Mouse (Mus musculus) lung, adult 2 months (tissue): ENCODE measurements around the gene Macrod2. TPM values are rescaled to one million over a fixed set of nuclear protein-coding genes. Genes with fewer than 3 reads are reported as not detected.

Source experiments
- DNase-seq: peaks from one replicate; pipeline ENCODE4 v3.0.0; 2022
- H3K4me1 ChIP-seq: fragments of 200-500 bp; 2 replicates; pipeline ENCODE4 v1.6.1; 2011; ENCODE audit warnings: low read length; ENCODE audit not compliant: control insufficient read depth, insufficient read depth
- H3K4me3 ChIP-seq: fragments of 200-500 bp; replicated peaks from 2 replicates; pipeline ENCODE3; 2011; ENCODE audit warnings: low read depth, mild to moderate bottlenecking, control low read depth, low read length; ENCODE audit errors: extremely low read depth
- CTCF ChIP-seq: fragments of 200-500 bp; IDR thresholded peaks from 2 replicates; pipeline ENCODE4 v1.5.1; 2011; ENCODE audit warnings: mild to moderate bottlenecking, low read length, control low read depth; ENCODE audit not compliant: insufficient read depth
- POLR2A ChIP-seq: fragments of 200-500 bp; IDR thresholded peaks from 2 replicates; pipeline ENCODE4 v1.6.1; 2011; ENCODE audit warnings: low read depth, mild to moderate bottlenecking, control low read depth, low read length, borderline replicate concordance; ENCODE audit errors: extremely low read depth
- WGBS: fragments of 180-500 bp; shearing (Covaris S2); methylation state at CpG from one replicate; pipeline ENCODE4 v1.1.7; 2018; 5-methylcytosine and 5-hydroxymethylcytosine counted together
- polyA plus RNA-seq: library from polyadenylated mRNA; depleted of rRNA; stranded (reverse); fragments of >200 nt; gene quantifications from 2 replicates; pipeline ENCODE4 v1.2.3, GENCODE M21; 2012

Gene Macrod2
- polyA plus RNA-seq, 1 experiment, result 2.6 TPM

DNA sequence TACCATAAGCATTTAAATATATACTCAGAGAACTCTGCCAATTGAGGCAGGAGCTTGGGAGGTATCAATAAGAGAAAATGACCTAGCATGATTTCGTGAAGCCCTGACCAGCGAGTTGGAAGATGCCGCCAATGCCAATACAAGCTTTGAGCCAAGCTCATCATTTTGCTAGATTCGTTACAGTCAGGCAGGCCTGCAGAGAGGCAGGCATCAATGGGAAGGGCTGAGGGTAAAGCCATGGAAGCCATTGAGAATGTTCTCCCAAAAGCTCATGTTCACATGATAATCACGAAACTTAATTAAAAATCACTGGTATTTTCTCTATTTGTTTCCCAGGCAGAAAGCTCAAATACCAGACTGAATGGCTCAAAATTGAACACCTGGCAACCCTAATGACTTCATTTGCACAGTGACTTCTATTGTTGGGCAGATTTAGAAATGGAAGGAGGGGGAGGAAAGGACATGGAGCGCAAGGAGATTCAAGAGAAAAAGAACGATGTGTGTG, 928.9 kb downstream of the Macrod2 start:
- H3K4me3 ChIP-seq, result no peak overlapping the region
- no peak for DNase-seq
- no peaks in the 10 kb centered on the region for H3K4me1 ChIP-seq
- TF ChIP-seq POLR2A (no peak), CTCF (no peak)
- 90% methylated on average over 7 of the region's 7 CpGs for WGBS

DNA sequence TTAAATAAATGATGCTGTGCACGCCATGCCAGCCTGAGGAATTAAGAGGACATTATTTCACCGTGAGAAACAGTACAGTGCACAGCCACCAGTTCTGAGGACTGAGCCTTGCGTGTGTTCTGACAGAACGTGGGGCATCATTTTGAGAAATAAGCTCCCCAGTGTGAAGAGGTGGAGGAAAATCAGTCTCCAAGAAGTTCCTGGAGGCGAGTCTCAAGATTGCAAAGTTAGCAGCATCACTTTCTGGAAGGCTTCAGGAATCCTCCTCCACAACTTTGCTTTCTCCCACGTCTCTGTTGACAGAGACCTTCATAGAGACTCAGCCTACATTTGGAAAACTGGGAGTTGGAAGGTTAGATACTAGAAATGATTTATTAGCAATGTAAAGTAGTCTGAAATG, 932.2 kb downstream of the Macrod2 start:
- WGBS, result 59% methylated on average over 6 of the region's 6 CpGs
- Histone ChIP-seq H3K4me3 (no peak overlapping the region), H3K4me1 (no peaks in the 10 kb centered on the region)
- TF ChIP-seq POLR2A (no peak), CTCF (no peak)
- DNase-seq, result no peak

DNA sequence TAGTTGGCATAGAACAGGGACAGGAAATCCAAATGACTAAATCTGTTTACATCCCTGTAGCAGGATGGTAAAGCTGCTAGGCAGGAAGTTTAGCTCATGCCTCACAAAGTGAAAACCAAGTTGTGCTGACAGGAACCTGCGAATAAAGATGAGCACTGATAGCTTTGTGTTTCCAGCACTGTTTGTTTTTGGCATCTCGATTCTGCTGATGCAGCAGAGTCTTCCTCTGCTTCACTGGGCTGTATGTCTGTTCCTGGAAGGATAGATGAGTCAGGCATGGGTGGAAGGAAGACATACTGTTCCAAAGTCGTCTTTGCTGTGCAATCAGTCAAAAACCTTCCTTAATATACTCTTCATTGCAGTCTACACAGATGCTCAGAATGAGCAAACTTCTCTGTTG, 942.6 kb downstream of the Macrod2 start:
- H3K4me3 ChIP-seq, result no peak overlapping the region
- 28% methylated on average over 3 of the region's 3 CpGs for WGBS
- no peak for DNase-seq
- no peak for TF ChIP-seq CTCF
- no peak for TF ChIP-seq POLR2A
- H3K4me1 ChIP-seq, result no peaks in the 10 kb centered on the region

DNA sequence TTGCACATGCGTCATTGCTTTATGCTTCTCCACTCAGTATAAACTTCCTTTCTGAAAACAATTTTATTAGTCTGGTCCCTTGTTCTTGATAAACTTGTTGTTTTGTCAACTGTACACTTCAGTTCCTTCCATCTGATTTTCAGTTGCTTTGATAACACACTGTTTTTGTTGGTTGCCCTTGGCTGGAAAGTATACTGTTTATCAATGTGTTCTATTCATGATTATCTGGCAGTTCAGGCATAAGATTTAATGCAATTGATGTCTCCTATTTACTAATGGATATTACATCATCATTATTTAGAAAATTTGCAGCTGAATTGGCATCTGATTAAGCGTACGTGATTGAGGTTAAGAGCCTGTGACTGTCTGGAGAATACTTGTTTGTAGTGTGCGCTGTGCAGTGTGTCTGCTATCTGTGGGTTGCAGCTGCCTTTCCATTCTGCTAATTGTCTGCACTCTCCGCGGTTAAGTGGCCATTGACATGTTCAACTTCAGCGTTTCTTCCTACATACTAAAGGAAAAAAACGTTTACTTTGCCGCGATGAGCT, 949.0 kb downstream of the Macrod2 start:
- H3K4me1 ChIP-seq, result no peaks in the 10 kb centered on the region
- WGBS, result 40% methylated on average over 10 of the region's 10 CpGs
- H3K4me3 ChIP-seq, result no peak overlapping the region
- TF ChIP-seq POLR2A, result no peak
- TF ChIP-seq CTCF, result no peak
- DNase-seq, result no peak

DNA sequence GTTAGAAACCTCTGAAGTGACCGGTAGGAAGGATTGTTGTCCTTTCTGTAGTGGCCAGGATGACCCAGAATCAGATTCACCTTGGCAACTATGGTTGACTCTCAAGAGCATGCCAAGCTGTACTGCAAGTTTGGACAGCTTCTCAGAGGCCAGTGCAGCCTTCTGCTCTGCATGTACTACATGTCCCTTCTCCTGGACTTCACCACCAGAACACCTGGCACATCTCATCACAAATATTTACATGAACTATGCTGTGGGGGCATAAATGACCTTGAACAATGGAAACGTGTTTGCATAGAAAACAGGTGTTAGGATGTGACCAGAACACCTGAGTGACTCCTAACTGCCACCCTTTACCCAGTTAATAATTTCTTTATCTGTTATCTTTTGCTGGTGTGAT, 957.5 kb downstream of the Macrod2 start:
- no peak for DNase-seq
- TF ChIP-seq POLR2A (no peak), CTCF (no peak)
- H3K4me1 ChIP-seq, result no peaks in the 10 kb centered on the region
- no peak overlapping the region for H3K4me3 ChIP-seq
- WGBS, result 57% methylated on average over 2 of the region's 2 CpGs

DNA sequence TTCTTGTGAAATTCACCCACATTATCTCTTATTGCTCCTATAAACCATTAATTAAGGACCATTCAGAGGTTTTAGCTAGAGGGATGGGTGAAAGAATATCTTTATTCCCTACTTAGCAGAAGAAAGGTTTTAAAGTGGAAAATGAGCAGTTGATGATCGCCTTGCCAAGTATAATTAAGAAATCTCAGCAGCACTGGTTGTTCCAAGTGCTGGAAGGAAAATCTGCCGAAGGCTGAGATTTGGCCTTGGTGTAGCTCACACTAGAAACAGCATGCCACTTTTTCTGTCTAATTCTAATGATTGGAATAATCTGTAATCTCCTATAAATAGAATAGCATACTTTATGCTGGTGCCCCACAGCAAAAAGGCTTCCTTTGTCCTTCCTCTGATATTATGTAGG, 993.5 kb downstream of the Macrod2 start:
- Histone ChIP-seq H3K4me3 (no peak overlapping the region), H3K4me1 (no peaks in the 10 kb centered on the region)
- 74% methylated on average over 2 of the region's 2 CpGs for WGBS
- TF ChIP-seq POLR2A (no peak), CTCF (no peak)
- DNase-seq, result no peak

DNA sequence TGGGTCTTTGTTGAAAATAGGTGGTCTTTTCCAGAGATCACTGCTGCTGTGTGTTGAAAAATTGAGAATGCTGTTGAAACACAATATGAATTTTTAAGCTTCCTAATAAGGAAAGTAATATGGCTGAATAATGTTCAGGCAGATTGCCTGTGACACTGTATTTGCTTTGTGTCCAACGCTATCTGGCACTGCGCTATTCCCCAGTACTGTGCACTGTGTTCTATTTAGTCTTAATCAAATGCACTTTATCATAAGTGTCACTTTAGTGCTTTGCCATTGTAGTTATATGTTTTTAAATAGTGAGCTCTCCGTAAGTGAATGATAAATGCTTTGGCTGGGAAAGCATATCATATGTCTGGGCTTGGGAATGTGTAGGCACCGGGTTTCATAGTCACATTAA, 996.1 kb downstream of the Macrod2 start:
- Histone ChIP-seq H3K4me3 (no peak overlapping the region), H3K4me1 (no peaks in the 10 kb centered on the region)
- DNase-seq, result no peak
- TF ChIP-seq POLR2A (no peak), CTCF (no peak)
- 76% methylated on average over 4 of the region's 4 CpGs for WGBS

DNA sequence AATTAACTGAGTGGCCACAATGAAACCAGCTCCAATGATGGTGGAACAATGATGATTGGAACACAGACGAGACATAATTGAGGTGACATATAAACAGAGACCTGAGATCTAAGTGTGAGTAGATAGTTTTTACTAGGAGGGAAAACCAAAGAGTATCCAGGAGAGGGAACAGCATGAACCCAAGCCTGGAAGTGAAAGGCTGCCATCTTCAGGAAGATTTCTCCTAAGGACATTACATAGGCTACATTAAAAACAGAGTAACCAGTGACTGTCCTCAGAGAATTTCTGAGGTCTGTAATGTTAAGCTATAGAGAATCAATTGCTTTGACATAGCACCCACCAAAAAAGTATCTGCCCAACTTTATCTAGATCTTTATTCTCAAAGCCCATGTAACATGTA, 999.7 kb downstream of the Macrod2 start:
- 43% methylated on average over 1 of the region's 1 CpGs for WGBS
- TF ChIP-seq CTCF (no peak), POLR2A (no peak)
- Histone ChIP-seq H3K4me1 (no peaks in the 10 kb centered on the region), H3K4me3 (no peak overlapping the region)
- DNase-seq, result no peak

DNA sequence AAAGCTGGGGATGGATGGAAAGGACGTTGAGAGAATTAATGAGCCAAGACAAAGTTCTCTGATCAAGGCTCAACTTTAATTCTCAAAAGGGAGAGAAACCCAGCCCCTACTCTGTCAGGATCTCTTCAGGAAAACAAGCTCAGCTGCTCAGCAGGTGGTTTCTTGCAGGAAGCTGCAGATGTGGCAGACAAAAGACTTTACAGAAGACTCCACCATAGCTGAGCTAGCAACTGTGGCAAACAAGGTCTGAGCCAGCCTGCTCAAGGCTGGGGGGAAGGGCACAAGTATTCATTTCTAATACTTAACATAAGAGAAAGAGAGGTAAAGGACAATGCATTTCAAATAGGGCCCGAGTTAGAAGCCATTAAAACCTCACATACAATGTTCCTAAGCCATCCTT, 1013.7 kb downstream of the Macrod2 start:
- Histone ChIP-seq H3K4me1 (no peaks in the 10 kb centered on the region), H3K4me3 (no peak overlapping the region)
- WGBS, result 31% methylated on average over 2 of the region's 2 CpGs
- DNase-seq, result no peak
- TF ChIP-seq POLR2A, result no peak
- TF ChIP-seq CTCF, result no peak

DNA sequence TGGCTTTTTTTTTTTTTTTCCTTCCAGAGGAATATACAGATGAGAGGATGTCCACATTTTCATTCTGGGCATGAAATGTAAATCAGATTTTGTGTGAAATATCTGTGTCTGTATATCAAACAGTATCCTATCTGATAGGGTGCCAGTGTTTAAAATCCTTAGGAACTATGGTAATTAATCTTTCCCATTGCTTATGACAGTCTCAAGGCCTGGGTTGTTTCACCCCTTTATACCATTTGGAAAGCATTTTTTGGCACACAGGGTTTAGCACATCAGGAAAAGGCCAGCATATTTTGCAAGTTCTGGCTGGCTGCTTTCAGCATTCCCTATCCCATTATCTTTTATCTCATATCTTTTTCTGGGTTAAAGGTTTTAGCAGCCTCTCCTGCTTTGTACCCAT, 1021.3 kb downstream of the Macrod2 start:
- TF ChIP-seq CTCF (no peak), POLR2A (no peak)
- DNase-seq, result no peak
- no peaks in the 10 kb centered on the region for H3K4me1 ChIP-seq
- no peak overlapping the region for H3K4me3 ChIP-seq
